Mouse (Mus musculus) R1 (cell line): ENCODE data around the gene C1qtnf9.

Source experiments
- DNase-seq: peaks from one replicate; pipeline ENCODE4 v3.0.0-alpha.2; 2018; ENCODE audit warnings: low read depth, low spot score

The C1qtnf9 gene

DNA sequence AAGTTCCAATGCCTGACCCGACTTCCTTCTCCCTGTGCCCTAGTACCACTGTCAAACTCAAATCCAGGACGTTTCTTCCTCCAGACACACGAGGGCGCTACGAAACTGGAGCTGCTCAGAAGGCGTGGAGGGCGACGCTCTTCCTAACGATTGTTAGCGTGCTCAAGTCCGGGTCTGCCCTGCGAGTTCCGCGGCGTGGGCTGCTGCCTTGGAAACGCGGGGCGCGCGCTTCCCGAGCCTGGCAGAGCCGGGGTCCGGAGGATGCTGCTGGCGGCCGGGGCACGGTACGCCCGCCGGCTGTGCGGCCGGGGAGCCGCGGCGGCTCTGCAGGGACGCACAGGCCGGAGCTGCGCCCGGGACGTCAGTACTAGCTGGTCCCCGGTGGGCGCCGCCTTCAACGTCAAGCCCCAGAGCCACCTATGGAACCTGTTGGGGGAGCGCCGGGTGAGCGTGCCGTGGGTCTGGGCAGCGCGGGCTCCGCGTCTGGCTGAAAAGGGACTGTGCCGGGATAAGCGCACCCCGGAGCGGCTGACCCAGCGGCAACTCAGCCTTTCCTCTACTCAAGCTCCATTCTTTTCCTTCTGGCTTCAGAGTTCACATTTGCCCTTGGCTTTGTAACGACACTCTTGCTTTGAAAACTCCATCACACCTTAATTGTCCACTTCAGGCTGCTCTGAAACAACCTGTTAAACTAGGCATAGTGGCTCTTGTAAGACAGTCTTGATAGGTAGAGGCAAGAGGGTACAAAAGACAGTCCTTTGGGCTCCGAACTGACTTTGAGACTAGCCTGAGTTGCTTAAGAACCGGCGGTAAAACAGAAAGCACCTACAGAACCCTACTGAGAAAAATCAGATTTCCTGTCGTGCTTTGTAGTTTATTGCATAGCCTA lies 16.7 kb downstream of the C1qtnf9 start, which contains the start of gene Mipep:
Mipep (plus strand) TSS at position 147 of the 889 bp plus-strand sequence.
- DNase-seq: peak; percentile 96

DNA sequence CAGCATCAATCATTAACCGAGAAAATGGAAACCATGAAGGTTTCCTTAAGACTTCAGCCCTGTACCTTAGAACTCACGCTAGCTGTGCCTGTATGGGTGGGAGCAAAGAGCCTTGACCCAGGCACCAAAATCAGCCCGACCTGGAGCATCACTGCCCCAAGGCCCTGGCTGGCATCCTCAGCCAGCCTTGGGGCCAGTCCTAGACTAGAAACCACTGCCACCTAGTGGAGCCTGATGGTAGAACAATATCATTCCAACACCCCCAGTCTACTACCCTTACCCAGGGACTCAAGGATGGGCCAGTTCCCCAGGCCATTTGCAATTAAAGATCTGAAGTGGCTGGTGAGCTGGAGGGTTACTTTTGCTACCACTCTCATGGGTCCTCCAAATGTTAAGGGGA lies 22.2 kb downstream of the C1qtnf9 start:
- DNase-seq: peak; percentile 66

DNA sequence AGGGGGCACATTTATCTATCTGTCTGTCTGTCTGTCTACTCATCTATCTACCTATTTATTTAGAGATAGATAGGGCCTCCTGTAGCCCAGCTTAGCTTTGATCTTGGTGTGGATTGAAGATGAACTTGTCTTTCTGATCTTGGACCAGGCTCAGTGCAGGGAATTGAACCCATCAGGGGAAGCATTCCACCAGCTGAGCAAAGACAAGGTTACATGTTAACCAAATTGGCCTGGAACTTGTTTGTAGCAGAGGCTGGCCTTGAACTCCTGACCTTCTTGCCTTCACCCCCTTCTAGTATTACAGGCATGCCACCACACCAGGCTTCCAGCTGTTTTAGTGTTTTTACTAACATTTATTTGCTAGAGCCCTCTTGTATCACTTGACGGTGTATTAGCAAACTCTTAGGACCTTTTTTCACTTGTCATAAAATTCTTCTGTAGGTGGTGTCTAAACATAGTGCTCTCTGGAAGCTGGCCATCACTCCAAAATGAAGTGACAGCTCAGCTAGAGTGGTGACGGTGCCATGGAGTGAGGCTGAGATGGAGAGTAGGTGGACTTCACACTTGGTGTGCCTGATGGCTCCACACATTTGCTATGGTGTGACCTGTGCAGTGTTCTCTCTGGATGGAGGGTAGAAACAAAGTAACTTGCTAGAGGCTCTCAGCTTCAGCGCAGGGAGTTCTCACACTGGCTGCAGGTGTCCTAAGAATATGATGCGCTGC lies 28.8 kb downstream of the C1qtnf9 start:
- DNase-seq: no peak

DNA sequence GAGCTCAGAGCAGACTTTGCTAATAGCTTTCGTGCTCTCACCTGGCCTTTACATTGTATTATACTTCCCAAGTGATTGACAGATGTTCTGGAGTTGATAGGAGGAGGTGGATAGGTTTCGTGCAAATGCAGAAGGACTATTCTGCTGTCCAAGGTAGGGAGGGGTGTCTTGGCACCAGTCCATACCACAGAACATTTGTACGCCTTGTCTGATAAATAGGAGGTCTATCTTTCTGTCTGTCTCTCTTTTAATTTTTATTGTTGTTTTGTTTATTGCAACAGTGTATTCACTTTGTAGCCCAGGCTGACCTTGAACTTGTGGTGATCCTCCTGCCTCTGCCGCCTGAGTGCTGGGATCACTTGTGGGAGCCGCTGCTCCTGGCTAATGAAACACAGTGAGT lies 29.7 kb downstream of the C1qtnf9 start:
- no peak for DNase-seq

DNA sequence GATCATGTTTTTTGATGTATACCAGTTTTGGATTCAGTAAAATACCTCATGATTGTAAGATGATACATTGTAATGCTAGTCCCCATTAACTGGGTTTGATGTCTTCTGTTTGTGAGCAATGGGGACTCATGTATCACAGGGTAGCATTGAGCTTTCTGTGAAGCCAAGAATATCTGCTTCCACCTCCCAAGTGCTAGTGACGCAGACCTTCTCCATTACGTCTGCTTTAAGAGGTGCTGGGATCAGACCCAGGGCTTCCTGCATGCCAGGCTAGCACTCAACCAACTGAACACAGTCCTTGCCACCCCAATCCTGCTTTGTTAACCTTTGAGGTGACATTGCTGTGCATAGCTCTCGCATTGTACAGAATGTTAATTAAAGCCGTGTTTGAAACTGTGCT lies 30.8 kb downstream of the C1qtnf9 start:
- no peak for DNase-seq

DNA sequence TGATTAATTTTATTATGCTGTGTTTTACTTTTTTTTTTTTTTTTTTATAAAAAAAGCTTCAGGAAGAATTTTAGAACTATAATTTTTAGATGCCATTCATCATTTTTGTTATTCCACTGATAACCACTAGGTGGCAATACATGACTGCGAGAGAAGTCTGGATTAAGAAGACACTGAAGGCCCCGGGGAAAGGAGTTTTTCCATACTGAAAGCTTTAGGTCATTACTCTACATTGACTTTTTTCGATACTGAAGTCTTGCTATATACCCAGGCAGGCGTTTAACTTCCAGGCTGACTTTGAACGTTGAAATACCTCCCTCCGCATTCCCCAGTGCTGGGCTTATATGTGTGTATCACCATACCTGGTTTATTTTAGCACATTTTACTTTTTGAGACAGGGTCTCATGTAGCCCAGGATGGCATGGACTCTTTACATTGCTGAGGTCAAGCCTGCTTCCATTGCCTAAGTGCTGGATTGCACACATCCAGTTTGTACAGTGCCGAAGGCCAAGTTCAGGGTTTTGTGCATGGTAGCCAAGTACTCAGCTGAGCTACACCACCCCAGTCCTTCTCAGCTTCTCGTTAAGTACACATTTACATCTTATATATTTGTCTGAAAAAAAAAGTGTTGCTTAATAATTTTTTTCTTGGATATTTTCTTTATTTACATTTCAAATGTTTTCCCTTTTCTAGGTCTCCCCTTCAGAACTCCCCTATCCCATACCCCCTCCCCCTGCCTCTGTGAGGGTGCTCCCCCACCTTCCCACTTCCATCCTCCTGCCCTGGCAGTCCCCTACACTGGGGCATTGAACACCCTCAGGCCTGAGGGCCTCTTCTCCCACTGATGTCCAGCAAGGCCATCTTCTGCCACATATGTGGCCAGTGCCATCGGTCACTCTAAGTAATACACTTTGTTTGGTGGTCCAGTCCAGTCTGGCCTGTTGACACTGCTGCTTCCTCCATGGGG lies 32.1 kb downstream of the C1qtnf9 start:
- peak; percentile 56 for DNase-seq

DNA sequence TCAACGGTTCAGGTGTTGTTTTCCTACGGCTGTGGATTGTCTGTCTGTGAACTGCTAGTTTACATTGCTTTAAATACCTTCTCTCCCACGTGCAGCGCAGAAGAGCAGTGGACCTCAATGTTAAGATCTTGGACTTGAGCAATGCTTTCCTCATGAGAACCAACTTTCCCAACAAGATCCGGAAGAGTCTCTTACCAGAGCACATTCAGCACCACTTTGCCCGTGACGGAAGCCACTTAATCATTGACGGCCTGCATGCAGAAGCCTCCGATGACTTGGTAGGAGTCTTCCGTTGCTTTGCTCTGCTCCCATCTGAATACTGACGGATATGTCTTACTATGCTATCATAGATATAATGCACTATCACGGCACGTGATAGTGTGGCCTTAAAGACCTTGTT lies 34.1 kb downstream of the C1qtnf9 start:
- no peak for DNase-seq

DNA sequence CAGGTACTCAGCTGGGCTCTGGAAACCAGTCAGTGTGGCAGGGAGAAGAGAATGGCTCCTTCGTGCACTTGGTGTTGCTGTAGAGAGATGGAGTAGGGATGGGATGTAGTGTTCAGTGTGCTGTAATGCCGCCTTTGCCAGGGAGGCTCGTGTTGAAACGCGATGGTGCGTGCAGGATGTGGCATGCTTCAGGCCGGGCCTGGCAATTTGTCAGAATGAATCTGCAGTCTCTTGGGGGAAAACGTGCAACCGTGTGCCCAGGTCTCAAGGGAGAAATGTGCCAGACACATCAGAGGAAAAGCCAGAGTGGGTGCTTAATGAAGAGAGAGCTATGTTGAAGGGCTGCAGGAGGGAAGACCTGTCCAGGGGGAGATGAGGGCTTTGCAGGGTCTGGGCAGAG lies 37.0 kb downstream of the C1qtnf9 start:
- DNase-seq: no peak

DNA sequence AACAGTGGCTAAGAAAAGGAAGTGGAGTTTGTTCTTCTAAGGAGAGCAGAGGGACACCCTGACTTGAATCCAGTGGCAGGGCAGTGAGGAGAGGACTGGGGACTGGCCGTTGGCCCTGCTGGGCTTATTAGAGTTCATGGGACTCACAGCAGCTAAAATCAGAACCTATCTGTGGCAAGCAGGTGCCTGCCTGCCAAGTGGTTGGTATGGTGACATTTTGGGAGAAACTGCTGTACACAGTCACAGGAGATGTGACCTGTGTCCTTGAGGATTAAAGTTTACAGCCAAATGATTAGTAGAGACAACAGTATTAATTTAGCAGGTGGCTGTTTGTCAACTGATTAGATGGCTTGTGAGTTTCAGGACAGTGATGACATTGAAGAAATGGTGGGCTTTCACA lies 37.9 kb downstream of the C1qtnf9 start:
- DNase-seq: no peak

DNA sequence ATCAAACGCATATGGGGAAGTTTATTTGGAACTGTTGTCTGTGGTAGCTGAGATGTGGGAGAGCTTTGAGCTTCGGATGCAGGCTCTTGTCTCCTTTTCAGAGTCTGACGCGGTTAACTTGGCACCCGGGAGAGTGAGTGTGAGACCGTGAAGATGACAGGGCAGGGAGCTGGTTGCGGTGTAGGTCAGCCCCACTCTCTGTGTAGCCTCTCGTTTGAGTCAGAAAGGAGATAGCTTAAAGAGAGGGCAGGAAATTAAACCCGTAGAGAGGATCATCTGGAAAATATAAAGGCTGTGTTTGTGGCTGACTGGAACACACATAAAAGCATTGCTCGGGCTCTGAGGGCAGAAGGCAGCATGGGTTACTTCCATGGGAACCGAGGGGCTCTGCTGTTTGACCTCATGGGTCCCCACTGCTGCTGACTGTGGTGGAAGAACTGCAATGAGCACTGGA lies 39.0 kb downstream of the C1qtnf9 start:
- DNase-seq: no peak

DNA sequence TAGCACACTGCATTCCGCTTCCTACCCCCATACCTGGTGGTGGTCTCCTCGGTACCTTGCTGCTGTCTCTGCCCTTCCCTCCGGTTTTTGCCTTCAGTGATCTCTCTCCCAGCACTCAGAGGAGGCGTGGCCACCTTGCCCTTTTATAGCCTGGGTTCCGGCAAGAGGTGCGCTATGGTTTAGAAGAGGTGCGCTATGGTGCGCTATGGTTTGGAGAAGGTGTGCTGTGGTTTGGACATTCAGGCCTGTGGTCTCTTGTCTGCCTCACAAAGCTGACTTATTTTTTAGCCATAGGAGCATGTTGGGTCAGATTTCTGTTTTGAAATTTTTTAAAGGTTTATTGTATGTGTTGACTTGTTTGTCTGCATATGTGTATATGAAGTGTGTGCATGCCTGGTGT lies 41.9 kb downstream of the C1qtnf9 start:
- DNase-seq: no peak

DNA sequence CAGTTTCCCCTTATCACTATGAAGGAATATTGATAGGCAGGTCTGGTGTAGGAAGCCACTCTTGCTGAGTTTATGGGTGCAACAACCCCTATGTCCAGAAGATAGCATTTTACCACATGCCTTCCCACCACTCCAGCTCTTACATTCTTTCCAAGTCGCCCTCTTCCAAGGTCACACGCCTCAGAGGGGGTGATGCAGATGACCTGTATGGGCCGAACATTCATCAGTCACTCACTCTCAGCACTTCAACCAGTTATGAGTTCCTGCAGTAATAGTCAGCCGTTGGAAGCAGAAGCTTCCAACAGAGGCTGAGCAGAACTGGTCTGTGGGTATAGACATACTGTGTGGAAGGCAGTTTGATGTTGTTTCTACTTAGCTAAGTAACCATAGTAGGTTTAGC lies 43.6 kb downstream of the C1qtnf9 start:
- no peak for DNase-seq

DNA sequence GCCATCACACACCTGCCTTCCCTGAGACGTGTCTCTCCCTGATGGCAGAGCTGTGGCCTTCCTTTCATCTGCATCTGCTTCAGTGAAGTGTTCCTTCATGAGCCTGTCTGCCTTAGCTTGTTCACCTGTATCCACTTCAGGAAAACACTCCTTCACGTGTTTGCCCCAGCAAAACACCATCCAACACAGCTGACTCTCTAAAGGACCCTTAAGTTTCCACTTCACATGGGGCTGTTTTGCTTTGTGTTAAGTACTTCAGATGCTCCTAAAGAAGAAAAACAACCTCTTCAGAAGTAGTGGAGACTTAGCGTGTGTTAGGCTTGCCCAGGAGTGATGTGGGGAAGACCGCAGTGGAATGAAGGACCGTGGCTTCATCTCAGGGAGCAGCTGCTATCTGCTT lies 47.2 kb downstream of the C1qtnf9 start:
- no peak for DNase-seq

DNA sequence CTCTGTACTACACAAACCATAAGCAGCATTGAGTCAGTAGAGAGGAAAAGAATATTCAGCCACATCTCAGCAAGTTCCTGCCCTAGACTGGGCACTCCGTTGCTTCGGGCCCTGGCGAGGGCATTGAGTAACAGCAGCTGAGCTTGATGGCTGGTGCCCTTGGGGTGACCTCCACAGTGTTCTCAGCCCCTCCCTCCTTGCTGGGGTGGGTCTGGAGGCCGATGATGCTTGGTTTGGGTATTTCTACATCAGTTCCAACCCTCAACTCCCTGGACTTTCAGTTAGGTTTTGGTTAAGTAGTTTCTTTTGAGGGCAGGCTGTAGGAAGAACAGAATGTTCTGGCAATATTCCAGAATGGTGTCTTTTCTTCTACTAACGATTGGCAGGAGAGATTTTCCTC lies 50.1 kb downstream of the C1qtnf9 start:
- DNase-seq: no peak

DNA sequence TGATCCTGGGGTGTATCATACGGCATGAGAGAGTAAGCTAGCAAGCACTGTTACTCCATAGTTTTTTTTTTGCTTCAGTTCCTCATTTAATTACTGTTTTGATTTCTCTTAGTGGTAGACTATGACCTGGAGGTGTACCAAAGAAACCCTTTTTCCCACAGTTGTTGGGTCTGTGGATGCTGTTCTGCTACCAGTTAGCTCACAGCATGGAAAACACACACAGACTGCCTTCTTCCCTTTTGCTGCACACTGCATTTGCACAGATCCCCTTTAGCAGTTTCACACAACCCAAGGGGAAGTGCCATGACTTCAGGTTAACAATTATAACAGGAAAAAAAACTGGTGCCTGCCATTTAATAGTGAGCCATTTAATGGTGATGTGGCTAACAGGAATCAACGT lies 62.2 kb downstream of the C1qtnf9 start:
- no peak for DNase-seq
